Mouse (Mus musculus): ENCODE measurements at regions not wholly inside any gene's neighbourhood (a gene's known extent, or its start where the extent isn't known, plus 50 kb on each side); places are given as distances from the start of the nearest gene placed in this dataset.
A peak's percentile ranks its signal among the peaks of the same experiment; 100 is the strongest.

DNA sequence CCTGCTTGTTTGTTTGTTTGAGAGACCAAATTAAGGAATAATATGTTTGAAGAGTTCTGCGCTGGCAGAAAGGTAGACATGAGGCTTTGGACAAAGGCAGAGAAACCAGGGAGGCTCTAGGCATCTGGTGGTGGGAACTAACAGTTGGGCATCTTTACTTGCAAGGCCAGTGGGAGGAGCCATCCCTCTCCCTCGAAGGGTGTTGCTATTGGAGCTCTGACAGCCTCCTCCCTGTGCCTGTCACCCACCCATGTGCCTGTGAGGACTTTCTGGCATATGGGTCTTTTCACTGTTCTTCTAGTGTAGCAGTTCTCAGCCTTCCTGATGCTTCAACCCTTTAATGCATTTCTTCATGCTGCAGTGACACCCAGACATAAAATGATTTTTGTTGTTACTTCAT lies 206.7 kb upstream of the Prok2 start:
- DNase-seq = no peak

DNA sequence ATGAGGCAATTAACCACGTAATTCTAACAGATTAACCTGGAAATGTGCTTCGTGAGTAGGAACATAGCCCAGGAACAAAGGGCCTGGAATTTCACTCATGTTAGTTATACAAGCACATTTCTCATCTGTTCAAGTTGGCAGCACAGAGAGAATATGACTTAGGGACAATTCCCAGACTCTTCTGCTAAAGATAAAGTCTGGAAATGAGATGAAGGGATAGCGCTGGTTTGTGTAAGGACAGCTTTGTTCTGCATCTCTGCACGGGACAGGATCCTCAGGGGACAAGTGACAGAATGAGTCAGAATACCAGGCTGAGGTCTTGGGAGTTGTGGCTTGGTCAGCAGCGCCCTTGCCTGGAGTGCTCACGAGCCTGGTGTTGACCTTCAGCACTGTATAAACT lies 206.2 kb upstream of the Prok2 start:
- DNase-seq = no peak

DNA sequence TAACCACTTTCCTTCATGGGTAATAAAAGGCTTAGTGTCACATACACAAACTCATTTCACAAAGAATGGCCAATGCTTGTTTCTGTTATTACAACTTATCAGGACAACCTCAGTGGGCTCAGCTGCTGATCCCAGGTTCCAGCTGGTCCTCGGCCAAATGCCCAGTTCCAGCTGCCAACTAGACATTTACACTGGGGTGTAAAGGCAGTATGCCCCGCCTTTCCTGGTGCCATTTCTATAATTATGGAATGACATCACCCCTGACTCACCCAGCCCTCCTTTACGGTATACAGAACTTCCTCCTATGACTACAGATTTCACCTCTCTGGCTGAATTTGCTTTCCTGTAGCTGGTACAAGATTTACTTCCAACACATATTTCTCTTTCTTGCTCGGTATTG lies 205.4 kb upstream of the Prok2 start:
- no peak for DNase-seq

DNA sequence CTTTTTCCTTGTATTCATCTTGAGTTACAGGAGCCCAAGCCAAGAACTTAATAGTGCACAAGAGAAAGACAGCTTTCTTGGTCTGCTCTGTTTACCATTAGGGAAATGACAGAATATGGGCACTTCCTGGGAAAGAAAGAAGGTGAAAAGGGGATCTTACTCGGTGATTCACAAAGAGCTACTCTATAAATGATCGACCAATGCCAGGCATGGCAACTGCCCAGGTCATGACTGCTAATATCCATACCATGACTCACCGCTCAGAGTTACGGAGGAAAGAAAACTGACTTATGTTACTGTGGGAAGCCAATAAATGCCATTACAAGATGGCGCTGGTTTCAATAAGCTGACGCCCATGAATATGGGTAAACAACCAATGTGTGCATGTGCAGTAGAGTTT lies 204.1 kb upstream of the Prok2 start:
- DNase-seq = no peak

DNA sequence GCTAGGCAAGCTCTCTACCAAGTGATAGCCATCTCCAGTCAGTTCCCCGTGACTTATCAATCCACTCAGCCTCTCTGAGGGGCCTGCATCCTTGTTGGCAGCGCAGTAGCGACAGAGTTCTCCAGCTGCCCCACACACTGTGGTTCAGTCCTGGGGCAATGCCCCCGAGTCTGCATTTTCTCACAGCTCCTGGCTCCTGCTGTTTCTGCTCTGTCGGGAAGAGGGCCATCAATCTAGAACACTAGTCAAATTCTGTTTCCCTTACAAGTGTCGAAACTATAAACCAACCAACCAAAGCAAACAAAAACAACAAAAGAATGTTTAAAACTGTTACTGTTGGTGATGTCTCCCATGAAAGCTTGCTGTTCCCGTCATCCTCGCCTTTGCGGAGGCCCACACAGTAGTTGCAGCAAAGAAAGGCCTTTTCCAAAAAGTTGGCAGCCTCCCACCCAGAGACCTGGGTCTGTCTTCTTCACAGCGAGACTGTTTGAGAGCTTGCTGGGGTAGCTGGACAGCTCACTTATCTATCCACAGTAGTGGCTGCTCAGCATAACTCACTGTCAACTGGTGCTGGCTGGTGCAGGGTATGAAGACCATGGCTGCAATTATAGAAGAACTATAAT lies 201.9 kb upstream of the Prok2 start:
- DNase-seq = no peak

DNA sequence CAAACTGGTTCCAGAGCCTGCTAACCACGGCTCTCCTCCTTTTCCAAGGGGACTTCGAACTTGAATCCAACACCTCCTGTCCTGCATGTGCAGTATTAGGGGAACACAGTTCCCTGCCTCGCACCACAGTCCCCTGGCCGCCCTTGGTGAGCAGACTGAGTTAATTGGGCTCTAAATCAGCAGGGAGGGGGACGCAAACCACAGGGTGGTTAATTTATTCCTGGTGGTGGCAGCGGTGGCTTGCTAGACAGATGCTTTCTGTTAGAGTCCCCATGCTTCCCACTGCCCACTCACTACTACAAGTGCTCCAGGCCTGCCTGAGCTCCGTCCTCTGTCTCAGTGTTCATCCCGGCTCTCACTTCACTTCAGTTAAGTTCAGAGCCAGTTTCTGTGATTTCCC lies 198.0 kb upstream of the Prok2 start:
- no peak for DNase-seq

DNA sequence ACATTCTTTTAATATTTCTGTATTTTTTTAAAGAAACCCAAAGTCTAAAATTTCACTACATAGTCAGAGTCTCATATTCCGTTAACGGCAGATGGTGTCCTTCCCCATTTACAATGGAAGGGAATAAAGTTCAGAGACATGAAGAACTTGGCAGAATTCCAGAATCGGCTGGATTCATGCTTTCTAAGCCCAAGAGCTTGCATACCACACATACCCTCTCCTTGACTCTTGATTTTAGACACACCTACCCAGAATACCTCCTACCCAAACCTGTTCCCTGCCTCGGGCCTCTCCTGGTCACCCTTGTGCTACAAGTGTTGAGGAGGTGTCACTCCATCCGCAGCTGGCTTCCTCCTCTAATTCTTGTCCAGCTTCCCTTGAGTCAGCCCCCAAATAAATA lies 195.8 kb upstream of the Prok2 start:
- DNase-seq = no peak

DNA sequence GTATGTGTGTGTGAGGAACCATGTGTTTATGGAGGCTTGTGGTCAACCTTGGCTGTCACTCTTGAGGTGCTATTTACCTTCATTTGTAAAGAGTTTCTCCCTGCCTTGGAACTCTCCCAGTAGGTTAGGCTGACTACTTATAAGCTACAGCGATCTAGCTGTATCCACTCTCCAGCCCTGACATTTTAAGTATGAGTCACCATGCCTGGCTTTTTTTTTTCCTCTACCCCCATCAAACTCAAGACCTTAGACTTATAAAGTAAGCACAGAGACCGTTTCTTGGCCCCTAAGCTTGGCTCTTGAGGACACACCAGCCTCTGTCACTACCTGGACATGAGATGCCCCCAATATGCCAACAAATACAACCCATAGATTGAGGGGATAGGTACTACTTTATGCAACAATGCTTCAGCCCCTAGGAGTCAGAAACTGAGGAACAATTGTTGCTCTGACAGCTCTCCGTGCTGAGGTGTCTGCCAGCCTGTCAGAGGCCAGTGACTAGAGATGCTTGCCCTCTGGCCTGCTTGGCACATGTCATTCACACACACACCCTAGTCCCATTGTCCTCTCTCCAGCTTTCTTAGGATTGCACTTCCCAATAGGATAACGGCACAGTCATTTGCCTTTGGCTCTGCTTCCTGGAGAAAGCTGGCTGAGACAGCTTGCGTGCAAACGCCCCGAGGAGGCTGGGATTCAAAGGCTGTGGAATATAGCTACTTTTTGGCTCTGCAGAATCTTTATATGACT lies 193.8 kb upstream of the Prok2 start:
- DNase-seq = no peak

DNA sequence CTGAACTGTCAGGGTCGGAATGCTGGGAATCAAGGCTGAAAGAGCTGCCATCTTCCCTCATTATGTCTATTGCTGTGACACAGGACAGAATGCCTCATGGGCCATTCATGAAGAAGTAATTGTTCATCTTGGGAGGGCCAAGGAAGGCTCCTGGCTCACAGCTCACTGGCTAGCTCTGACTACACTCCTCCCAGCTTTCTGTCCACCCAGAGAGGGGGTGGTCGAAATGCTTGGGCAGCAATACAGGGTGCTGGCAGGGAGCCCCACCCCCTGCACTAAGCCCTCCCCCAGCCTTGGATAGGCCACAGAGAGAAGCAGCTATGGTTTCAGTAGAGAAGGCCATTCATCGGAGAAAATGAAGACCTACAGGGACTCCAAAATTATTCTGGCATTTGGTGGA lies 192.2 kb upstream of the Prok2 start:
- no peak for DNase-seq

DNA sequence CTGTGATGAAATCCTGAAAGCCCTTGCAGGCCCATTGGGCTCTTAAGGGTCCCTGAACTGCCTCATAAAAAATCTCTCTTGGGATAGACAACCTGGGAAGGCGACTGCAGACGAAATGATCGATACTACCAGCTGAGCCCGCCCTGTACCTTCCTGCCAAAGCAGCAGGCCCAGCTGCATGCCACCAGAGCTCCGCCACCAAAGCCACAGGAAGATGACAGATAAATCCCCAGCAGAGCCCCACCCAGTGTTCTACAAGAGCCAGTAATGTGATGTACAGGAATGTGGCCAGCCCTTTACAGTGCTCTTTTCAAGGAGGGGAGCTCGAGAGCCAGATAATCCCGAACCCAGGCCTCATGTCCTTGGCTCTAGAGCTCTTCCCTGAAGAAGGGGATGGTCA lies 183.7 kb upstream of the Prok2 start:
- DNase-seq = no peak

DNA sequence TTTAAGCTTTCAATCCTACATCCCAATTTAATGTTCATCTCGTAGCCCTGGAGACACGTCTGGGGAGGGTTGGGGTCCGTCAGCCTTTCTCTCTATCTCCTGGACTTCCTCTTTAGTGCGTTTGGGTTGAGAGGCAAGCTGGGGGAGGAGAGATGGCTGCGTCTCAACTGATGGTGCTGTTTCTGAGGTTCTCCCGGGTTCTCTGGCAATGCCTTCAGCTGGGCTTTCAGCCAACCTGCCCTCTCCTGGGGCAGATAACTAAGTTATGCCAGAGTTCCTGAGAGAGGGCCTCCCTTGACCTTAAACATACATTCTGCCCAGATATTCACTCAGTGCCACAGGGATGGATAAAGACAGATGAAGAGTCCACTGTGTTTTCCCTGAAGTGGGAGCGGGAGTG lies 183.3 kb upstream of the Prok2 start:
- DNase-seq = no peak

DNA sequence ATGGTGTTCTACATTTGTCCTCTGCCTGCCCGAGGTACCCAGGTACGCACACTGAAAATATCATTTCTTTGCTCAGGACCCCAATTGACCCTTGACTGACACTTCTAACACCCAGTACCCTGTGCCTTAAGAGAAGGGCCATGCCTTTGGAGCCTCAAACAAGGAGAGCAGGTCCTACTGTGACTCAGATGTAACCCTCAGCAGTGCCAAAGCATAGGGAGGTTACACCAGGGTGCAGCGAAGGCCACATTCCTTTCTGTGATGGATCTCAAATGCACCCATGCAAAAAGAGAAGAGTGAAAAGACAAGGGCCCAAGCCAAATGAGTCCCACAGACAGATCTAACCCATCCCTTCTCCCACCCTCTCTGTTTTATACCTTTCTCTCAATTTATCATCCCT lies 181.9 kb upstream of the Prok2 start:
- DNase-seq = no peak

DNA sequence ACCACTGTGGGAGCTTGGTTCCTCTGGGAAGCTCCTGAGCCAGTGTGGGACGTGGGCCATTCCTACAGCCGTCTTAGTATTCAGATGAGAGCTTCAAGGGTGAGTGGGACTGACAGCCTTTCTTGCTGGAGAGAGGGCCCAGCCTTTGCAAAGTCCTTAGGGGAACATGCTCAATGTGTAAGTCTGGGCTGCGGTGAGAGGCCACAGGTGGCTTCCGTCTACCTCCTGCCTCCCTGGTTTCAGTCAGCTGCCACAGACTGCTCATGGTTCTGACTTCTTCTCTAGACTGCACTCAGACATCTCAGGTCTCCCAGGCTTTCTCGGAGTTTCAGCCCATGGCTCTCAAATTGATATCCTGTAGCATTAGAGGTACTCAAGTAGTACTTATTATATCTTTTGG lies 179.0 kb upstream of the Prok2 start:
- no peak for DNase-seq

DNA sequence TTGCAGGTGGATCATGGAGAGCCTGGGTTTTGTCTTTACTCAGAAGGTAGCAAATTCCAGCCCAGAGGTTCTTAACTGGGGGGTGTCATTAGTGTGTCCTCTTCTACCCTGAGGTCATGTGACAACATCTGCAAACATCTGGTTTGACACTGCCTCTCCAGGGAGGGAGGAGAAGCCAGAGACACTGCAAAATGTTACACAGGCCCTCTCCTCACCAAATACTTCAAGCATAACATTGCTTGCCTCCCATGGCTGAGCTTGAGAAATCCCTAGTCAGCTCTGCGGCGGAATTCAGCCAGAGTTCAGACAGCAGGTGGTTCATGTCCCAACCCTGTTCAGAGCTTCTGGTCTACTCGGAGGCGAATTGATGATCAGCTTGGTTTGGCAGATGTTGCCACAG lies 178.4 kb upstream of the Prok2 start:
- DNase-seq = peak; percentile 8

DNA sequence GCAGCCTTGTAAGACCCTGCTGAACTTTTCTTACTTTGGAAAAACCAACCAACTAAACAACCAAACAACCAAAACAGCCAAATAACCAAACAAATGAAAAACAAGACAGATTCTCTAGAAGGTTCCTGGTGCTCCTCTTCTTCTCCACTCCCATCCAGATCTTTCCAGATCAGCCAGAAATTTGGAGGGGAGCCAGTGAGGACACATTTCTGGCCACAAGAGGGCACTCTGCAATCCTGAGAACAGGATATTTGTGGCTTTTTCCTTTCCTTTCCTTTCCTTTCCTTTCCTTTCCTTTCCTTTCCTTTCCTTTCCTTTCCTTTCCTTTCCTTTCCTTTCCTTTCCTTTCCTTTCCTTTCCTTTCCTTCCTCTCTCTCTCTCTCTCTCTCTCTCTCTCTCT lies 177.9 kb upstream of the Prok2 start:
- peak; percentile 73 for DNase-seq

DNA sequence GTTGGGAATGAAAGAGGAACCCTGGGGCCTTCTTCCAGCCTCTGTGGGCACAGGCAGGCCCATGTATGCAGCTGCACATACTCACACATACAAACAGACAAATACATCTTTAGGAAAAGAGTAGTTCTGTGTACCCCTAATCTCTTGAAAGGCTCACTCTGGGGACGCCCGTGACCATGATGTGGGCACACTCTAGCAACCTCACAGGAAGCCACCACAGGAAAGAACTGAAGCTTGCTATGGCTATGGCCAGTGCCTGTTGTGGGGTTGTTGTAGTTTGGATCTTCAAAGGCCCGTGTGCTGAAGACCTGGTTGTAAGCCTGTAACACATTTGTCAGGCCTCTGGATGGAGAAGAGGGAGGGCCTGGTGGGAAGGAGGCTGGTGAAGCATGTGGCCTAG lies 175.4 kb upstream of the Prok2 start:
- no peak for DNase-seq

DNA sequence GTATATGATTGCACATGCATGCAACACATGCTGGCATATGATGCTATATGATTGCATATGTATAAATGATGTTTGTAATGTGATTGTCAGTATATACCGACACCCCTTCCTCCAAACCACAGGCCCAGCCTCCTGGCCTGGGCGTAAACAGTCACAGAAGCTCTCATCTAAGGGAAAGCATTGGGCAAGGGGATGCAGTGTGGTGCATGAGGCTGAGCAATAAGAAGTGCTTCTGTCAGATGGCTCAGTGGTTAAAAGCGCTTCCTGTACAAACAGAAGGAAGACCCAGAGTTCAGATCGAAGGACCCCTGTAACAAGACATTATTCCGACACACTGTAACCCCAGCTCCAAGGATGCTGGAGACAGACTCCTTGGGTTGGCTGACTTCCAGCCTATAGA lies 175.0 kb upstream of the Prok2 start:
- DNase-seq = no peak

DNA sequence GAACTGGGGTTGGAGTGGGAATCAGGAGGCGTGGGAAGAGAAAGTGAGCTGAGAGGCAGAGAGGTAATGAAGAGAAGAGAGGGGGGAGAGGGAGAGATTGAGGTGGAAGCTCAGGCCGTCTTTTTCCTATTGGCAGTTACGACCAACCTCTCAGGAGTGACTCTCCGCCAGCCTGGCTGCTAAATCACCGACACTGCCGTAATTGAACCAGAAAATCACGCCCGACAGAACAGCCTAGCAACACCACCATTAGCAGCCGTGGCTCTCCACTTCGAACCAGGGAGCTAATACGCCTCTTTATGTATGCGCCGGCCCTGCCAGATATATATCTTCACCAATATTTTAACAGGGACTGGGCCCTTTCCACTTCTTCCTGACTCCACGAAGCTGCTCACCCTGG lies 173.5 kb upstream of the Prok2 start:
- no peak for DNase-seq

DNA sequence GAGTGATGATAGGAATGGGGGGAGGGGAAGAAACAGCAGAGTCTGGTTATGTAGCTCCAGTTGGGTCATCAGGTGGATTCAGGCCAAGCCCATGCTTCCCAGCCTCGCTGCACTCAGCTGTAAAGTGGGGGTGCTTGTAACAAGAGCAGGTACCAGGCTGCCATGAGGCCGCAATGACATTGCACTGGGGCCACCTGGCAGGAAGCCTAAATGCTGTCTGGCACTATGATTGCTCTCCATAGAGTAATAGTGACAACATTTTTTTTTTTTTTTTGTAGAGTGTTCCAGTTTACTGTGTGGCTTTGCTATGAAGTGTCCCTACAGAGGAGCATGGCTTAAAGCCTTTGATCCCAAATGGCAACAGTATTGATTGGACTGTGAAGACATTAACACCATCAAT lies 171.9 kb upstream of the Prok2 start:
- DNase-seq = no peak

DNA sequence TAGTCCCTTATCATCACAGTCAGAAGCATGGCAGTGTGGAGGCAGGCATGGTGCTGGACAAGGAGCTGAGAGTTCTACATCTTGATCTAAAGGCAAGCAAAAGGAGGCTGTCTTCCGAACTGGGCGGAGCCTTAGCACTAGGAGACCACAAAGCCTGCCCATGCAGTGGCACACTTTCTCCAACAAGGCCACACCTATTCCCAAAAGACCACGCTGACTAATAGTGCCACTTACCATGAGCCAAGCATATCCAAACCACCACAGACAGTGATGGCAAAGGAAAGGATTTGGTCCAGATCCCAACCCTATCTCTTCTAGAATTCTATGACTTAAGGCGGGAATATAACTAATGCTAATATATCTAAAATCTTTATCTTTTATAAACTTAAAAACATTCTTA lies 169.4 kb upstream of the Prok2 start:
- DNase-seq = no peak

DNA sequence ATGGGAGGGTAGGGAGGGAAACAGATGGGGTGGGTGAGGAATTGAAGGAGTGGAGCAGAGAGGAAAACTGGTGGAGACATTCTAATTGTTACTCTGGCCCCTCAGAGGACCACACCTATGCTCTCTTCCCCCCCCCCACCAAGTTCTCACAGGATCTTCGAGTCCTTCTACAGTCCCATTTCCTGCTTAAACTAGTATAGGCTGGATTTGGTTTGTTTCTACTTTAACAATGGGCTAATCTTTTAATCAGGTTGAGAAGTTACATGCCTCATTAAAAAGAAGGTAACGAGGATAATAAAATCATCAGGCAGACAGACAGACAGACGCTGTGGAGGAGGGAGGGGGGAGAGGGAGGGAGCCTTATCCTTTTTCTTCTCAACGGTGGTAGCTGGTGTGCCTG lies 167.7 kb upstream of the Prok2 start:
- DNase-seq = no peak

DNA sequence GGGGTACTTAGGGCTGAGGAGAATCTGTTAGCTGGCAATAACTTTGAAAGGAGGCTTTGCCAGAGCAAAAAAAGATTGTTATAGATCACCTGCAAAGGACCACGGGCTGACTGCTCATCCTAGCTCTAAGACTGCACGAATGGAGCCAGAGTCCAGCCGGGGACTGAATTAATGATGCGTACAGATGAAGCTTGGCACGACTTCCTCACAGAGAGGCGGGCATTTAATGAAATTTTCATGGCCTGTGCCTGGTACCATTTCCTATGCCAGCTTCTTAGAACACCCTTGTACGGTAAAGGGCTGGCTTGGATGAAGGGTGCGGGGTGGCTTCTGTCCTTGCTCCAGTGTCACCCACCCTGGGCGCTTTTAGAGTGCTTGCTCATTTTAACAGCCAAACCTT lies 166.0 kb upstream of the Prok2 start:
- DNase-seq = no peak

DNA sequence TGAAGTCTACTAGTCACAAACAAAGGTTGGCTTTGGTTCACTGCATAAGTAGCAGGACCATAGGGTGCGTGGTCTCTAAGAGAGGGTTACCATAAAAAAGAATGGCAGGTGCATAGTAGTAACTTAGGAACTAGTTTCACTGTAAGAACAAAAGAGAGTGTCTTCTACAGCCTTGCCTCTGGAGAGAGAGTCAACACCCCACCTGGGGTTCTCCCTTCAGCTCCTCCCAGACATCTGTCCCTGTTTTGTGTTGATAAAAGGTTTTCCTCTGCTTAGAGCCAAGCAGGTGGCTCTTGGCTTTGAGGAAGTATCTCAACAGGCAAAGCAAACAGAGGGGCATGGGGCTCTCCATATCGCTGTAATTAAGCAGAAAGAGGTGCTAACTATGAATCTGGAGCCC lies 165.6 kb upstream of the Prok2 start:
- no peak for DNase-seq

DNA sequence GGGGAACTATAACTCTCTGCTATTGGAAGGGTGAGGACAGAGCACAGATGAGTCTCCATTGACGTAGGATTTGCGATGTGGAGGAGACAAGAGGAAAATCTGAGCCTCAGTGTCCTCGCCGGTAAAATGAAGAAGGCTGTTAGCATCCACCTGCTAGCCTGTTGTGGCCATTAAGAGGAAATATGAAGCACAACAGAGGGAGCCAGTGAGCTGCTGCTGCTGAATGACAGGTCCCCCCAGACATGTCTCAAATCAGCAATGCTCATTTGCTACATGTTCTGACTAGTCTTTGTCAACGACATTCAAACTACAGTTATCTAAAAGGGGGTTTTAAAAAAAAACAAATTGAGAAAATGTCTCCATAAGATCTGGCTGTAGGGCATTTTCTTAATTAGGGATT lies 164.6 kb upstream of the Prok2 start:
- no peak for DNase-seq

DNA sequence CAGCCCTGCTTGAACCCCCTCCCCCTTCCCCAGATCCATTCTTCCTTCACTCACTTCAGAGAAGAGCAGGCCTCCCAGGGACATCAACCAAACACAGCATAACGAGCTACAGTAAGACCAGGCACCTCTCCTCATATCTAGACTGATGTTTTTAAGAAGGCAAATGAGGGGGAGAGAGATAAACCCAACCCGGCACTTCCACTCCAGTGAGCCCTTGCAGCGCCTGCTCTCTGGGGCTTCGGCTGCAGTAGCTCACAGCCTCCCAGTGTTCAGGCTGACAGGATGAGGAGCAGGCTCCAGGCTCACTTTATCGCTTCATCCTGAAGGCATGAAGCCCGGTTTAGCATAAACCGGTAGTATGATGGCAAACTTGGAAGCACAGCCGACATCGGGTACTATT lies 162.9 kb upstream of the Prok2 start:
- no peak for DNase-seq

Data from cerebellum, adult 9-11 months (tissue).